Mouse (Mus musculus) liver, embryonic 13.5 days (tissue): ENCODE results near the gene Akap8. TPM values are rescaled to one million over a fixed set of nuclear protein-coding genes. Genes with fewer than 3 reads are reported as not detected.

Experiments
- ATAC-seq: fragments of 200-750 bp; cut with Nextera tagmentation; 2 replicates; pipeline ENCODE4 v1.8.0; 2017; ENCODE audit warnings: low read depth, mild to moderate bottlenecking, moderate number of reproducible peaks, moderate library complexity
- DNase-seq: peaks from one replicate; pipeline ENCODE4 v3.0.0; 2022
- H3K27ac ChIP-seq: fragments of 300-500 bp; sonication (generic); 2 replicates; pipeline ENCODE4 v1.5.1; 2015; ENCODE audit warnings: moderate library complexity, mild to moderate bottlenecking, inconsistent platforms
- H3K27me3 ChIP-seq: fragments of 300-500 bp; sonication (generic); 2 replicates; pipeline ENCODE4 v1.6.1; 2015; ENCODE audit warnings: mild to moderate bottlenecking, inconsistent platforms
- H3K36me3 ChIP-seq: fragments of 300-500 bp; sonication (generic); 2 replicates; pipeline ENCODE4 v1.6.1; 2015; ENCODE audit warnings: mild to moderate bottlenecking, inconsistent platforms
- H3K4me1 ChIP-seq: fragments of 300-500 bp; sonication (generic); replicated peaks from 2 replicates; pipeline ENCODE4 v1.6.1; 2015; ENCODE audit warnings: inconsistent platforms
- H3K4me2 ChIP-seq: fragments of 300-500 bp; sonication (generic); 2 replicates; pipeline ENCODE4 v1.6.1; 2015; ENCODE audit warnings: inconsistent platforms, mild to moderate bottlenecking, moderate library complexity
- H3K4me3 ChIP-seq: fragments of 300-500 bp; sonication (generic); replicated peaks from 2 replicates; pipeline ENCODE4 v1.5.1; 2015; ENCODE audit warnings: mild to moderate bottlenecking, inconsistent platforms
- H3K9ac ChIP-seq: fragments of 300-500 bp; sonication (generic); 2 replicates; pipeline ENCODE4 v1.6.1; 2015; ENCODE audit warnings: mild to moderate bottlenecking, inconsistent platforms
- H3K9me3 ChIP-seq: fragments of 300-500 bp; sonication (generic); replicated peaks from 2 replicates; pipeline ENCODE4 v1.6.1; 2016; ENCODE audit warnings: inconsistent platforms
- WGBS: fragments of 180-500 bp; shearing (Covaris S2); methylation state at CpG from one replicate; pipeline ENCODE4 v1.1.7; 2015; ENCODE audit not compliant: insufficient replicate concordance; 5-methylcytosine and 5-hydroxymethylcytosine counted together
- polyA plus RNA-seq: library from polyadenylated mRNA; unstranded; fragments of >200 nt; fragmentation: Nextera tagmentation; extraction: Ambion mirVana; gene quantifications from 2 replicates; pipeline ENCODE4 v1.2.1, GENCODE M21; 2015

Akap8 gene
- polyA plus RNA-seq, 1 experiment from 2014 or later: 40.5 TPM

GRCm38 (mm10) chr17:32281611-32282310 is 39.3 kb downstream of the Akap8 start:
- Histone ChIP-seq H3K4me2 (peak overlapping the region; percentile 39), H3K27ac (peak overlapping the region; percentile 62), H3K36me3 (0 out of 2 replicates have a peak, but pooled peaks cover 5% of the 10 kb centered on the region), H3K4me3 (peak overlapping the region; percentile 17), H3K4me1 (peaks cover 67% of the 10 kb centered on the region), H3K9me3 (no peaks in the 10 kb centered on the region), H3K27me3 (no peaks in the 10 kb centered on the region), H3K9ac (0 out of 2 replicates have a peak overlapping the region, but pooled peaks have one; percentile 19)
- 52% methylated on average over 4 of the region's 4 CpGs for WGBS
- no peak for DNase-seq
- ATAC-seq: no peak

GRCm38 (mm10) chr17:32281126-32281525 is 39.9 kb downstream of the Akap8 start:
- H3K36me3 ChIP-seq: 0 out of 2 replicates have a peak, but pooled peaks cover 5% of the 10 kb centered on the region
- H3K4me3 ChIP-seq: no peak overlapping the region
- WGBS: 78% methylated on average over 2 of the region's 2 CpGs
- H3K27ac ChIP-seq: no peak overlapping the region
- no peaks in the 10 kb centered on the region for H3K27me3 ChIP-seq
- peaks cover 71% of the 10 kb centered on the region for H3K4me1 ChIP-seq
- H3K9ac ChIP-seq: no peak overlapping the region
- ATAC-seq (no peak), DNase-seq (no peak)
- H3K9me3 ChIP-seq: no peaks in the 10 kb centered on the region
- peak overlapping the region; percentile 39; the same call in 1 of the 2 replicates for H3K4me2 ChIP-seq

GRCm38 (mm10) chr17:32280575-32280974 is 40.5 kb downstream of the Akap8 start:
- Histone ChIP-seq H3K4me3 (no peak overlapping the region), H3K9ac (no peak overlapping the region), H3K27ac (no peak overlapping the region), H3K27me3 (no peaks in the 10 kb centered on the region), H3K4me1 (peaks cover 73% of the 10 kb centered on the region), H3K36me3 (0 out of 2 replicates have a peak, but pooled peaks cover 5% of the 10 kb centered on the region), H3K9me3 (no peaks in the 10 kb centered on the region), H3K4me2 (no peak overlapping the region)
- no peak for ATAC-seq
- no peak for DNase-seq
- 75% methylated on average over 3 of the region's 3 CpGs for WGBS

- ATAC-seq (no peak), DNase-seq (no peak)
- Histone ChIP-seq H3K36me3 (0 out of 2 replicates have a peak, but pooled peaks cover 5% of the 10 kb centered on the region), H3K9me3 (no peaks in the 10 kb centered on the region), H3K27me3 (no peaks in the 10 kb centered on the region), H3K4me3 (no peak overlapping the region), H3K27ac (no peak overlapping the region), H3K4me1 (peaks cover 70% of the 10 kb centered on the region), H3K4me2 (no peak overlapping the region), H3K9ac (no peak overlapping the region)
- WGBS: 84% methylated on average over 1 of the region's 1 CpGs
Observed at GRCm38 (mm10) chr17:32277201-32277600, 43.8 kb downstream of the Akap8 start.

GRCm38 (mm10) chr17:32275568-32275967 is 45.5 kb downstream of the Akap8 start:
- Histone ChIP-seq H3K4me3 (no peak overlapping the region), H3K4me2 (no peak overlapping the region), H3K27ac (no peak overlapping the region), H3K9me3 (no peaks in the 10 kb centered on the region), H3K27me3 (no peaks in the 10 kb centered on the region), H3K36me3 (0 out of 2 replicates have a peak, but pooled peaks cover 5% of the 10 kb centered on the region), H3K4me1 (peaks cover 60% of the 10 kb centered on the region), H3K9ac (no peak overlapping the region)
- DNase-seq (no peak), ATAC-seq (no peak)
- 74% methylated on average over 3 of the region's 3 CpGs for WGBS

GRCm38 (mm10) chr17:32269151-32269550 is 51.9 kb downstream of the Akap8 start:
- Histone ChIP-seq H3K4me2 (no peak overlapping the region), H3K9ac (no peak overlapping the region), H3K9me3 (no peaks in the 10 kb centered on the region), H3K27me3 (no peaks in the 10 kb centered on the region), H3K36me3 (no peaks in the 10 kb centered on the region), H3K4me3 (no peak overlapping the region), H3K27ac (no peak overlapping the region), H3K4me1 (peaks cover 49% of the 10 kb centered on the region)
- 66% methylated on average over 7 of the region's 7 CpGs for WGBS
- ATAC-seq: no peak
- DNase-seq: no peak

GRCm38 (mm10) chr17:32268540-32268960 is 52.5 kb downstream of the Akap8 start:
- no peak overlapping the region for H3K27ac ChIP-seq
- peaks cover 46% of the 10 kb centered on the region for H3K4me1 ChIP-seq
- 80% methylated on average over 3 of the region's 3 CpGs for WGBS
- DNase-seq (no peak), ATAC-seq (no peak)
- no peaks in the 10 kb centered on the region for H3K27me3 ChIP-seq
- H3K36me3 ChIP-seq: no peaks in the 10 kb centered on the region
- no peak overlapping the region for H3K4me2 ChIP-seq
- H3K9ac ChIP-seq: no peak overlapping the region
- H3K4me3 ChIP-seq: no peak overlapping the region
- no peaks in the 10 kb centered on the region for H3K9me3 ChIP-seq

- Histone ChIP-seq H3K27me3 (no peaks in the 10 kb centered on the region), H3K9me3 (no peaks in the 10 kb centered on the region), H3K27ac (no peak overlapping the region), H3K4me1 (peaks cover 48% of the 10 kb centered on the region), H3K4me3 (no peak overlapping the region), H3K4me2 (no peak overlapping the region), H3K9ac (no peak overlapping the region), H3K36me3 (no peaks in the 10 kb centered on the region)
- 62% methylated on average over 2 of the region's 2 CpGs for WGBS
- DNase-seq (no peak), ATAC-seq (no peak)
Observed at GRCm38 (mm10) chr17:32268096-32268495, 52.9 kb downstream of the Akap8 start.

- no peak overlapping the region for H3K9ac ChIP-seq
- peaks cover 51% of the 10 kb centered on the region for H3K4me1 ChIP-seq
- no peaks in the 10 kb centered on the region for H3K9me3 ChIP-seq
- H3K4me3 ChIP-seq: no peak overlapping the region
- ATAC-seq (no peak), DNase-seq (no peak)
- no peak overlapping the region for H3K27ac ChIP-seq
- no peaks in the 10 kb centered on the region for H3K27me3 ChIP-seq
- H3K4me2 ChIP-seq: no peak overlapping the region
- H3K36me3 ChIP-seq: no peaks in the 10 kb centered on the region
- 14% methylated on average over 1 of the region's 1 CpGs for WGBS
Observed at GRCm38 (mm10) chr17:32267617-32268016, 53.4 kb downstream of the Akap8 start.

GRCm38 (mm10) chr17:32263672-32264071 is 57.4 kb downstream of the Akap8 start:
- Histone ChIP-seq H3K27ac (no peak overlapping the region), H3K27me3 (no peaks in the 10 kb centered on the region), H3K9ac (no peak overlapping the region), H3K4me2 (no peak overlapping the region), H3K36me3 (no peaks in the 10 kb centered on the region), H3K4me3 (no peak overlapping the region), H3K9me3 (no peaks in the 10 kb centered on the region), H3K4me1 (peaks cover 45% of the 10 kb centered on the region)
- WGBS: 86% methylated on average over 2 of the region's 2 CpGs
- DNase-seq (no peak), ATAC-seq (no peak)

- no peak for ATAC-seq
Observed at GRCm38 (mm10) chr17:32262831-32263559, 58.0 kb downstream of the Akap8 start.

More at GRCm38 (mm10) chr17:32262831-32263559, 58.0 kb downstream of the Akap8 start:
- Histone ChIP-seq H3K9me3 (no peaks in the 10 kb centered on the region), H3K4me1 (peaks cover 45% of the 10 kb centered on the region), H3K4me2 (no peak overlapping the region), H3K9ac (no peak overlapping the region), H3K27ac (no peak overlapping the region), H3K4me3 (no peak overlapping the region), H3K27me3 (no peaks in the 10 kb centered on the region), H3K36me3 (no peaks in the 10 kb centered on the region)
- 87% methylated on average over 8 of the region's 8 CpGs for WGBS
- DNase-seq: no peak
